Mouse (Mus musculus): ENCODE results near the gene Ten1.

DNA sequence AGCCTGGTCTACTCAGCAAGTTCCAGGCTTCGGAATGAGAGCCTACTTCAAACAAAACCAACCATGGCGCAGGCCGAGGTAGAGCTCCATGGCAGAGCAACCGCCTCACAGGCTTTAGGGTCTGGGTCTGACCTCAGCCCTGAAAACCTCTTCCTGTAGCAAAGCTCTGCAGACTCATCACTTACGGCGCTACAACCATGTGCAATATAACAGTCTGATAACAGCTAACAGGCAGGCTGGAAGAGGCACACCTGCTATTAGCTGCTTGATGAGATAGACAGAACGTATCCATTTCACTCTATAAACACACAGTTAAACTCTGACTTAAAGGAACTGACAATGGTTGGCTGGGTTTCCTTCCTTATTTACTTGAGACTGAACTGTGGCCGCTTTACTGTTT is 60.8 kb downstream of the Ten1 start:
- TF ChIP-seq CTCF (IDR thresholded peaks at IDR 0.05; ENCODE audit: low read depth) (no peak), EP300 (optimal IDR thresholded peaks at IDR 0.05) (no peak)
